Mouse (Mus musculus) limb, embryonic 14.5 days (tissue): ENCODE data around the gene Atf3. TPM values are rescaled to one million over a fixed set of nuclear protein-coding genes. Genes with fewer than 3 reads are reported as not detected.

Experiments used
- ATAC-seq: fragments of 200-750 bp; cut with Nextera tagmentation; 2 replicates; pipeline ENCODE4 v1.8.0; 2017; ENCODE audit warnings: low read depth, moderate number of reproducible peaks, moderate TSS enrichment; ENCODE audit not compliant: low FRiP score
- DNase-seq: peaks from one replicate; pipeline ENCODE4 v3.0.0-alpha.2; 2015; ENCODE audit warnings: low spot score
- H3K27ac ChIP-seq: fragments of 300-500 bp; sonication (generic); replicated peaks from 2 replicates; pipeline ENCODE4 v1.5.1; 2014; ENCODE audit warnings: low read depth, mild to moderate bottlenecking, low read length, moderate library complexity, mixed read lengths
- H3K27me3 ChIP-seq: fragments of 300-500 bp; sonication (generic); 2 replicates; pipeline ENCODE4 v1.6.1; 2014; ENCODE audit warnings: low read length, mixed read lengths; ENCODE audit not compliant: control insufficient read depth, insufficient read depth
- H3K36me3 ChIP-seq: fragments of 300-500 bp; sonication (generic); 2 replicates; pipeline ENCODE4 v1.6.1; 2014; ENCODE audit warnings: mild to moderate bottlenecking, low read length, moderate library complexity, mixed read lengths; ENCODE audit not compliant: control insufficient read depth, insufficient read depth
- H3K4me1 ChIP-seq: fragments of 300-500 bp; sonication (generic); 2 replicates; pipeline ENCODE4 v1.6.1; 2014; ENCODE audit warnings: antibody characterized with exemption, low read length, mixed read lengths; ENCODE audit not compliant: control insufficient read depth, insufficient read depth
- H3K4me2 ChIP-seq: fragments of 300-500 bp; sonication (generic); replicated peaks from 2 replicates; pipeline ENCODE4 v1.6.1; 2014; ENCODE audit warnings: low read depth, mild to moderate bottlenecking, low read length, moderate library complexity; ENCODE audit not compliant: severe bottlenecking
- H3K4me3 ChIP-seq: fragments of 300-500 bp; sonication (generic); replicated peaks from 2 replicates; pipeline ENCODE4 v1.5.1; 2014; ENCODE audit warnings: low read length
- H3K9ac ChIP-seq: fragments of 300-500 bp; sonication (generic); 2 replicates; pipeline ENCODE4 v1.6.1; 2014; ENCODE audit warnings: mild to moderate bottlenecking, low read depth, low read length, moderate library complexity; ENCODE audit not compliant: severe bottlenecking
- H3K9me3 ChIP-seq: fragments of 300-500 bp; sonication (generic); 2 replicates; pipeline ENCODE4 v1.6.1; 2016; ENCODE audit warnings: low read length; ENCODE audit not compliant: control insufficient read depth
- POLR2A ChIP-seq: fragments of 200-500 bp; IDR thresholded peaks from 2 replicates; pipeline ENCODE4 v1.8.0; 2012; ENCODE audit warnings: inconsistent platforms, mild to moderate bottlenecking, moderate library complexity, borderline replicate concordance; ENCODE audit not compliant: insufficient read depth, insufficient read length; ENCODE audit errors: extremely low read depth
- WGBS: fragments of 180-500 bp; shearing (Covaris S2); extraction: QIAGEN DNeasy Blood & Tissue Kit; methylation state at CpG from one replicate; pipeline ENCODE4 v1.1.7; 2014; 5-methylcytosine and 5-hydroxymethylcytosine counted together
- polyA plus RNA-seq, 2 experiments: library from polyadenylated mRNA; depleted of rRNA in 1 of 2; stranded (reverse) in 1 of 2; unstranded in 1 of 2; fragments of >200 nt; fragmentation: Nextera tagmentation in 1 of 2; extraction: Ambion mirVana in 1 of 2; gene quantifications; 2 replicates each; pipeline versions ENCODE4 v1.2.1 to v1.2.3; 2012 to 2014

Atf3 gene
- polyA plus RNA-seq, 2 experiments = 5.0 to 5.9 TPM

DNA sequence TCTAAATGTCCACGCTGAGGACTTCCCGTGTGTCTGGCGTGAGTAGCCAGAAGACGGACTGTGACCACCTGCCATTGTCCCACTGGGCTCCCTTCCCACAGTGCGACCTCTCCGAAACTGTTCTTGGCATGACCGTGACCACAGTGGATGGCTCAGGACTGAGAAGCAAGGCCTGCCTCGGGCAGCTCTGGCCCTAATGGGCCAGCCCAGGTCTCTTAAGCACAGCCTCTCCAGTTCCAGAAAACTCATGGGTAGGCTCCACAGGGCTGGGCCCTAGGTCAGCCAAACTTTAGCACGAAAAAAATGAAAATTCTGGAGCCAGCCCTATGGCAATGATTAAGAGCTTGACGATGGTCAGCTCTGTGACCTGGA lies 6.1 kb upstream of the Atf3 start:
- 51% methylated on average over 10 of the region's 10 CpGs for WGBS
- ATAC-seq = peak; percentile 69
- H3K27ac ChIP-seq = peak overlapping the region; percentile 58

DNA sequence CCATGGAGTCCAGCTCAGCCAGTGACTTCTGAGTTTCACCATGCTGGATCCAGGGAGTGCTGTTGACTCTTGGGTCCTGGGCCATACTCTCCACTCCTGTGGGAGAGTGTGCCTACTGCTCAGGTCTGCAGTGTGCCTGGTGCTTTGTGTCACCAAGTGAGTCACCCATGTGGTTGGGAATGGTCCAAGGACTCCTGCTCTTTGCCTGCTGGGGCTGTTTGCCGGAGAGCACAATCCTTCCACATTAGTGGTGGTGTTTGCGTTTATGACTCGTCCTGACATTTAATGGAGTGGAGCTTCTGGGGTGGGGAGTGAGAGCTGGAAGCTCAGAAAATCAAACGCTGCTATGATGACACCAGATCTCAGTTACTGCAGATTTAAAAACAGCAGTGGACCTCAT lies 4.2 kb upstream of the Atf3 start:
- WGBS = 64% methylated on average over 4 of the region's 4 CpGs
- H3K27me3 ChIP-seq = no peaks in the 10 kb centered on the region

More for the DNA sequence above, 6.1 kb upstream of the Atf3 start:
- Histone ChIP-seq H3K36me3 (no peaks in the 10 kb centered on the region), H3K9ac (peak overlapping the region; percentile 81), H3K4me1 (peaks cover 11% of the 10 kb centered on the region), H3K9me3 (no peaks in the 10 kb centered on the region), H3K27me3 (no peaks in the 10 kb centered on the region), H3K4me2 (peak overlapping the region; percentile 96), H3K4me3 (peak overlapping the region; percentile 80)
- DNase-seq = no peak
- TF ChIP-seq POLR2A = no peak

DNA sequence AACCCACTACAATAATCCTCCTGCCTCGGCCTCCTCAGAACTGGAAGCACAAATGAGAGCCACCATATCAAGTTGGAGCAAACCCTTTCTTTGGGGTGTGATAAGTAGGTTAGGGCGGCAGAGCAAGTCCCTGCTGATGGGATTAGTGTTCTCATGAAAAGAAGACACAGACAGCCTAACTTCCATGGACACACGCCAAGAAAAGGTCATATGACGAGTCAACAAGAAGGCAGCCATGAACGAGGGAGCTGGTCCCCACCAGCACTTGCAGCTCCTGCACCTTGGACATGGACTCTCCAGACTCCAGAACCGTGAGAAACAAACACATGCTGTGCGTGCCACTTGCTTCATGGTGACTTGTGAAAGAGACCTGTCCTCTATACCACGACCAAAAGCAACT lies 2.7 kb upstream of the Atf3 start:
- Histone ChIP-seq H3K9ac (no peak overlapping the region), H3K4me1 (peaks cover 14% of the 10 kb centered on the region), H3K36me3 (no peaks in the 10 kb centered on the region), H3K27me3 (no peaks in the 10 kb centered on the region), H3K27ac (no peak overlapping the region), H3K9me3 (no peaks in the 10 kb centered on the region), H3K4me3 (no peak overlapping the region), H3K4me2 (no peak overlapping the region)
- ATAC-seq (no peak), DNase-seq (no peak)
- 84% methylated on average over 8 of the region's 8 CpGs for whole genome bisulfite sequencing
- TF ChIP-seq POLR2A = no peak

More for the DNA sequence above, 4.2 kb upstream of the Atf3 start:
- Histone ChIP-seq H3K4me3 (no peak overlapping the region), H3K27ac (no peak overlapping the region), H3K9me3 (no peaks in the 10 kb centered on the region), H3K4me2 (no peak overlapping the region), H3K4me1 (peaks cover 11% of the 10 kb centered on the region), H3K36me3 (no peaks in the 10 kb centered on the region), H3K9ac (no peak overlapping the region)
- ATAC-seq = no peak
- no peak for TF ChIP-seq POLR2A
- no peak for DNase-seq

DNA sequence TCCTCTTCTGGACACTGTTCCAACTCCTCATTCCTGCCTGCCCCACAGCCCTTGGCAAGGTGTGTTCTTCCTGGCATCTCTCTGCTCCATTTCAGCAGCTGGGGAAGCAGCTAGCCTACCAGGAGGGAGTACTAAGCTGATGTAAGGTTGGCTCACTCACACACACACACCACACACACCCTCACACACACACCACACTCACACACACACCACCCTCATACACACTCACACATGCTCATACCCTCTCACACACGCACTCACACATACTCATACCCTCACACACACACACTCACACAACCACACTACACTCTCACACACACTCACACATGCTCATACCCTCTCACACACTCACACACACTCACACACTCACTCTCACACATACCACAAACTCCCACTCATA lies 1.9 kb upstream of the Atf3 start:
- Histone ChIP-seq H3K36me3 (no peaks in the 10 kb centered on the region), H3K27me3 (no peaks in the 10 kb centered on the region), H3K4me1 (peaks cover 7% of the 10 kb centered on the region; the same call in 1 of the 2 replicates), H3K4me2 (no peak overlapping the region), H3K9ac (no peak overlapping the region), H3K4me3 (no peak overlapping the region), H3K27ac (no peak overlapping the region), H3K9me3 (no peaks in the 10 kb centered on the region)
- no peak for DNase-seq
- no peak for TF ChIP-seq POLR2A
- 86% methylated on average over 1 of the region's 1 CpGs for WGBS
- no peak for ATAC-seq

DNA sequence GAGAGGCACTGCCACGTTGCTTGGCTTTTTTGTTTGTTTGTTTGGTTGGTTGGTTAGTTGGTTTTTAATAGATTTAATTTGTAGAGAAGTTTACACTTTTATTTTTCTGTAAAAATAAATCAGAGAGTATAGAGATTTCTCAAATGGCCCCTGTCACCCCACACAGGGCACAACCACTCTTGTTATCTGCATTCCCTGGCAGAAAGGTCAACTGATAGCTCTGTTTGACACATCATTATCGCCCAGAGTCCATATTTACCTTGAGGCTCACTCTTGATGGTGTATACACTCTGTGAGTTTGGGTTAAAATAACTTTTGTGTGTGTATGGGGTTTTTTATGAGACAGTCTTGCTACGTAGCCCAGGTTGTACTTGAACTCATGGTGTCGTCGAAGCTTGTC lies 744 bp upstream of the Atf3 start:
- DNase-seq (no peak), ATAC-seq (no peak)
- H3K27me3 ChIP-seq = no peaks in the 10 kb centered on the region
- 0 out of 2 replicates have a peak, but pooled peaks cover 4% of the 10 kb centered on the region for H3K4me1 ChIP-seq
- H3K9ac ChIP-seq = no peak overlapping the region
- no peak overlapping the region for H3K4me3 ChIP-seq
- no peaks in the 10 kb centered on the region for H3K36me3 ChIP-seq
- H3K27ac ChIP-seq = no peak overlapping the region
- H3K4me2 ChIP-seq = no peak overlapping the region
- WGBS = 84% methylated on average over 5 of the region's 5 CpGs
- H3K9me3 ChIP-seq = no peaks in the 10 kb centered on the region
- no peak for TF ChIP-seq POLR2A
